Mouse (Mus musculus): Measurements from ENCODE around the gene Gm20388. TPM values are rescaled to one million over a fixed set of nuclear protein-coding genes. Genes with fewer than 3 reads are reported as not detected.

The Gm20388 gene
- polyA plus RNA-seq, 1 experiment = 49.7 TPM

DNA sequence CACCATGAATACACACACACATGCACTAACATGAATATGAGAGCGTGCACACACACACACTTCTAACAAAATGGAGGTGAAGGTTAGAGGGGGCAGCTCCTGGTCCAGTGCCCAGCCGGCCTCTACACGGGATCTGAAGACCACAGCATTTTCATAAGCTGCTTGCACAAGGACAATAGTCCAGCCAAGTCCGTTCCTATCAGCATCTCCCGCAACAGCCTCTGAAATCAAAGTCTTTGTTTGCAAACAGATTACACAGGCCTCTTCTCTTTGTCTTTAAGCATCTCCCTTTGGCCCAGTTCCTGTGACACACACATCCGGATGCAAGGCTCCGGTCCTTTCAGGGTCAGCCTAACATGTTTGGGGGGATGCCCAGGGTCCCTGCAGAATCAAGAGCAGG, 1958.3 kb downstream of the Gm20388 start:
- DNase-seq = no peak
- no peak overlapping the region for H3K4me3 ChIP-seq (ENCODE audit: insufficient read depth, low read depth, low read length)
- no peaks in the 10 kb centered on the region for H3K36me3 ChIP-seq (ENCODE audit: control insufficient read depth, insufficient read depth, low read length)
- 87% methylated on average over 7 of the region's 7 CpGs for WGBS
- H3K27me3 ChIP-seq (replicated peaks; ENCODE audit: control insufficient read depth, insufficient read depth, low read length) = no peaks in the 10 kb centered on the region
- H3K4me1 ChIP-seq (ENCODE audit: control insufficient read depth, insufficient read depth, low read length) = no peaks in the 10 kb centered on the region
- no peak overlapping the region for H3K27ac ChIP-seq (ENCODE audit: insufficient read depth, low read depth, low read length)
- TF ChIP-seq CTCF (conservative IDR thresholded peaks at IDR 0.05; ENCODE audit: insufficient read depth, insufficient read length, low read depth, low read length) = no peak
- TF ChIP-seq POLR2A (IDR thresholded peaks at IDR 0.05; ENCODE audit: low read depth, low read length) = no peak

DNA sequence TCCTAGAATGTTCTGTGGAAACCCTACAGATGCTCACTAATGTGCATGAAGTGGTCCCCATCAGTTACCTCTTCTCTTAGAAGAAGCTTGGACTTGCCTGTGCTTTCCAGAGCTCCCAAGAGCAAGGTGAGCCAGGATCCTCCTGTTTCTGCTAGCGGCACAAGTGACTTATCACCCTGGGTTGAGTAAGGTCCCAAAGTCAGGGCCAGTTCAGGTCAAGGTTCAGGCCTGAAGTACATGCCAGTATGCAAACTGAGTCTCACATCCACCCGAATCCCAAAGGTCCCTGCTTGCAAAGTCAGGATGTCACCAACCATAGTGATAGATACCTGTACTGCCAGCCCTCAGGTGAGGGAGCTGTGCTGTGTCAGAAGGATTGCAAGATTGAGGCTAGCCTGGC, 1959.5 kb downstream of the Gm20388 start:
- Histone ChIP-seq H3K27me3 (replicated peaks; ENCODE audit: control insufficient read depth, insufficient read depth, low read length) (no peaks in the 10 kb centered on the region), H3K36me3 (ENCODE audit: control insufficient read depth, insufficient read depth, low read length) (no peaks in the 10 kb centered on the region), H3K4me3 (ENCODE audit: insufficient read depth, low read depth, low read length) (no peak overlapping the region), H3K4me1 (ENCODE audit: control insufficient read depth, insufficient read depth, low read length) (no peaks in the 10 kb centered on the region), H3K27ac (ENCODE audit: insufficient read depth, low read depth, low read length) (no peak overlapping the region)
- DNase-seq = no peak
- no peak for TF ChIP-seq POLR2A (IDR thresholded peaks at IDR 0.05; ENCODE audit: low read depth, low read length)
- no peak for TF ChIP-seq CTCF (conservative IDR thresholded peaks at IDR 0.05; ENCODE audit: insufficient read depth, insufficient read length, low read depth, low read length)
- WGBS = 81% methylated on average over 2 of the region's 2 CpGs

DNA sequence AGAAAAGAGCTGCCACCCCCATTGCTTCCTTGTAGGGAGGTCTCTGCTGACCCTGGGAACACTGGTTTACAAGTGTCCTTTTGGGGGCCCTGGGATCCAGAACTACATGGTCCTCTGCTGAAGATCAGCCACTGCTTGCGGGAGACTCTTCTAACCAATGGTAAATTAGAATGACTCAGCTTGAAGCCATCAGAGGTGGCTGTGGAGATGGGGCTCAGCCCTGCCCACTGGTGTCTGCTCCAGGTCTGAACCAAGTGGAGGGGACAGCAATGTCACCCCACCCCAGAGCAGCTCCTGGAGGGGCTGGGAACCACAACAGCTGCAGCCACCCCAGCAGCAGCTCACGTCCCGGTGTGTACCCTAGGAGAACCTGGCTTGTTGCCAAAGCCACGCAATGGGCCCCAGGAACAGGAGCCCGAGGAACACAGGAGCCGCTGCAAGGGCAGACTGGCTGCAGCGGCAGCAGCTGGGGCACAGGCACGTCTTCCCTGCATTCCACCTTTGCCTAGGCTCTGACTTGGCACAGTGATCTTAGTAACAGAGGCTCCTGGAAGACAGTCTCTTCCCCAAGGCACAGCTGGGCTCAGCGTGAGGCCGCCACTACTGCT, 1961.3 kb downstream of the Gm20388 start:
- WGBS = 30% methylated on average over 10 of the region's 10 CpGs
- H3K4me3 ChIP-seq (ENCODE audit: insufficient read depth, low read depth, low read length) = no peak overlapping the region
- H3K4me1 ChIP-seq (ENCODE audit: control insufficient read depth, insufficient read depth, low read length) = no peaks in the 10 kb centered on the region
- no peaks in the 10 kb centered on the region for H3K27me3 ChIP-seq (replicated peaks; ENCODE audit: control insufficient read depth, insufficient read depth, low read length)
- no peaks in the 10 kb centered on the region for H3K36me3 ChIP-seq (ENCODE audit: control insufficient read depth, insufficient read depth, low read length)
- no peak overlapping the region for H3K27ac ChIP-seq (ENCODE audit: insufficient read depth, low read depth, low read length)
- TF ChIP-seq CTCF (conservative IDR thresholded peaks at IDR 0.05; ENCODE audit: insufficient read depth, insufficient read length, low read depth, low read length) (no peak), POLR2A (IDR thresholded peaks at IDR 0.05; ENCODE audit: low read depth, low read length) (no peak)
- no peak for DNase-seq

DNA sequence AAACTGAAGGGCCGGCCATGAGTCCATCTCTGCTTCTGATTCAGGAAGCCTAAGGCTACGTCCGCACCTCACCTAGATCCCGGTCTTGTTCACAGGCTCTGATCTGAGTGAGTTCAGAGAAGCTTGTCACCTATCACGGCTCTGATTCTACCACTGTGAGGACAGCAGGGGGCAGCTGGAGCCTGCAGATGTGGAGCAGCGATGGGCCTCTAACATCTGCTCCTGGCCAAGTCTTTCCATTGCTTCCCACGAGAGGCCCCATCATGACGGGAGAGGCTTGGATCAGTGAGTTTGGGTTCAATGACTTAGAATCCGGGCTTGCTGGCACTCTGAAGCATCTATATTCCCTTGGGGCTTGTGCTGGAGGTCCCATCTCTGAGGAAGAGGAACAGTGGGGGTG, 1963.4 kb downstream of the Gm20388 start:
- no peaks in the 10 kb centered on the region for H3K36me3 ChIP-seq (ENCODE audit: control insufficient read depth, insufficient read depth, low read length)
- H3K4me1 ChIP-seq (ENCODE audit: control insufficient read depth, insufficient read depth, low read length) = no peaks in the 10 kb centered on the region
- WGBS = 38% methylated on average over 9 of the region's 9 CpGs
- peak; percentile 72 for DNase-seq
- TF ChIP-seq POLR2A (IDR thresholded peaks at IDR 0.05; ENCODE audit: low read depth, low read length) = no peak
- TF ChIP-seq CTCF (conservative IDR thresholded peaks at IDR 0.05; ENCODE audit: insufficient read depth, insufficient read length, low read depth, low read length) = peak; percentile 92
- no peaks in the 10 kb centered on the region for H3K27me3 ChIP-seq (replicated peaks; ENCODE audit: control insufficient read depth, insufficient read depth, low read length)
- H3K4me3 ChIP-seq (ENCODE audit: insufficient read depth, low read depth, low read length) = no peak overlapping the region
- H3K27ac ChIP-seq (ENCODE audit: insufficient read depth, low read depth, low read length) = no peak overlapping the region

DNA sequence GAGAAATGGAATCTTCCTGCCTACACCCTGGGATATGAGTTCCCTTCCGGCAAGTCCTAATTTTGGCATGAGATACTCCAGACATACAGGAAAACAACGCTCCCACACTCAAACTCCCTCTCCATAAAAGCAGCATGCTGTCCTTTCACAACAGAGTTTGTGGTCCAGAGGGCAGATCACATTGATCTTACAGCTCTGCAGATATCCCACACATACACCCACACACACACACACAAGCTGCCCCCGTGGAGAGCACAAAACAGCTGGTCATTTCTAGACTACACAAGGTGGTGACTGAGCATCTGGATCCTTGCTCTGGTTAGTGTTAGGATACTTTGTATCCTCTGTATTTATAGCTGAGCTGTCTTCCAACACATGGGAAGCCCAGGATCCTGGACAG, 1964.4 kb downstream of the Gm20388 start:
- DNase-seq = no peak
- Histone ChIP-seq H3K4me3 (ENCODE audit: insufficient read depth, low read depth, low read length) (no peak overlapping the region), H3K4me1 (ENCODE audit: control insufficient read depth, insufficient read depth, low read length) (no peaks in the 10 kb centered on the region), H3K36me3 (ENCODE audit: control insufficient read depth, insufficient read depth, low read length) (no peaks in the 10 kb centered on the region), H3K27me3 (replicated peaks; ENCODE audit: control insufficient read depth, insufficient read depth, low read length) (no peaks in the 10 kb centered on the region), H3K27ac (ENCODE audit: insufficient read depth, low read depth, low read length) (no peak overlapping the region)
- WGBS = 51% methylated on average over 3 of the region's 3 CpGs
- no peak for TF ChIP-seq POLR2A (IDR thresholded peaks at IDR 0.05; ENCODE audit: low read depth, low read length)
- no peak for TF ChIP-seq CTCF (conservative IDR thresholded peaks at IDR 0.05; ENCODE audit: insufficient read depth, insufficient read length, low read depth, low read length)

DNA sequence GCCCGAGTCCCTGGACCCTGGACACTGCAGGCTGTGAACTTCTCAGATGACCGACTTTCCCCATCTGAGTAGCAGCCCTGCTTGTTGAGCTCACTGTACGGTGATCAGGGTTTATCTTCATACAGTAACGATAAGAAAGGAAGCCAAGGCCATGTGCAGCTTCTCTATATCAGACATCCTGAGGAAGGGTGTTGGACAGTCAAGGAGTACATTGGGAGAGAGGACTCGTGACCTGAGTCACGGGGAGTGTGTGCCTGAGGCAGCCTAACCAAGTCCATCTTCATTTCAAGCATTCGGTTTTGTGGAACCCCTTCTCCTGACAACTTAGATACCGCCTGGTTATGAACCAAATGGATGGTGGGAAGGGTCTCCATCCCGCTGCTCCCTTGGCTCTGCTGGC, 1964.9 kb downstream of the Gm20388 start:
- TF ChIP-seq POLR2A (IDR thresholded peaks at IDR 0.05; ENCODE audit: low read depth, low read length) = no peak
- TF ChIP-seq CTCF (conservative IDR thresholded peaks at IDR 0.05; ENCODE audit: insufficient read depth, insufficient read length, low read depth, low read length) = no peak
- no peak for DNase-seq
- Histone ChIP-seq H3K4me3 (ENCODE audit: insufficient read depth, low read depth, low read length) (no peak overlapping the region), H3K4me1 (ENCODE audit: control insufficient read depth, insufficient read depth, low read length) (no peaks in the 10 kb centered on the region), H3K27ac (ENCODE audit: insufficient read depth, low read depth, low read length) (no peak overlapping the region), H3K27me3 (replicated peaks; ENCODE audit: control insufficient read depth, insufficient read depth, low read length) (no peaks in the 10 kb centered on the region), H3K36me3 (ENCODE audit: control insufficient read depth, insufficient read depth, low read length) (no peaks in the 10 kb centered on the region)
- 63% methylated on average over 9 of the region's 9 CpGs for WGBS

DNA sequence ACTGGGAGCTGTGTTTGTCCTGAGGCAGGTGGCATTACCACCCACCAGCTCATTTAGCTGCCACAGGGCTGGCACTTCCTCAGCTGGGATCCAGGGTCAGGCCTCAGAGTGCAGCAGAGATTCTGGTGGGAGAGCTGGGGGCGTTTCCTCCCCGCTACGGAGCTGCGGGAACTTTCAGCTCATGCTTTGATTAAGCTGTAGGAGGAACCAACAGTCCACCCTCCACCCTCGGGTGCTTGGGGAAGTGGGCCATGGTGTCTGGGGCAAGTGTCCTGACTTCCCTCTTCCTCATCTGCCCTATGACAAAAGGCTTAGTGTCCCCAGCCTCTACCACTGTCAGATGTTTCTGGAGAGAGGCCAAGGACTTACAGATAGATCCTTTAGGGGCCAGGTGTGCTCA, 1966.6 kb downstream of the Gm20388 start:
- 54% methylated on average over 5 of the region's 5 CpGs for WGBS
- Histone ChIP-seq H3K27ac (ENCODE audit: insufficient read depth, low read depth, low read length) (no peak overlapping the region), H3K36me3 (ENCODE audit: control insufficient read depth, insufficient read depth, low read length) (no peaks in the 10 kb centered on the region), H3K27me3 (replicated peaks; ENCODE audit: control insufficient read depth, insufficient read depth, low read length) (no peaks in the 10 kb centered on the region), H3K4me3 (ENCODE audit: insufficient read depth, low read depth, low read length) (no peak overlapping the region), H3K4me1 (ENCODE audit: control insufficient read depth, insufficient read depth, low read length) (no peaks in the 10 kb centered on the region)
- TF ChIP-seq CTCF (conservative IDR thresholded peaks at IDR 0.05; ENCODE audit: insufficient read depth, insufficient read length, low read depth, low read length) (no peak), POLR2A (IDR thresholded peaks at IDR 0.05; ENCODE audit: low read depth, low read length) (no peak)
- no peak for DNase-seq

All from kidney, adult 2 months (tissue).